Mouse (Mus musculus) neural tube, embryonic 15.5 days (tissue): ENCODE measurements around the gene Jmjd1c. TPM values are rescaled to one million over a fixed set of nuclear protein-coding genes. Genes with fewer than 3 reads are reported as not detected.
"Not testable (repeated sequence)": the region's sequence is repeated elsewhere in the genome, so short reads cannot be mapped to it uniquely, and the experiment has no call there.

Source experiments
- ATAC-seq: fragments of 200-750 bp; cut with Nextera tagmentation; 2 replicates; pipeline ENCODE4 v1.8.0; 2017; ENCODE audit warnings: mild to moderate bottlenecking, moderate TSS enrichment, moderate library complexity; ENCODE audit not compliant: low FRiP score
- H3K27ac ChIP-seq: fragments of 300-500 bp; sonication (generic); replicated peaks from 2 replicates; pipeline ENCODE4 v1.5.1; 2015; ENCODE audit warnings: mild to moderate bottlenecking, inconsistent platforms
- H3K27me3 ChIP-seq: fragments of 300-500 bp; sonication (generic); replicated peaks from 2 replicates; pipeline ENCODE4 v1.6.1; 2015; ENCODE audit warnings: inconsistent platforms
- H3K36me3 ChIP-seq: fragments of 300-500 bp; sonication (generic); 2 replicates; pipeline ENCODE4 v1.6.1; 2015; ENCODE audit warnings: inconsistent platforms
- H3K4me1 ChIP-seq: fragments of 300-500 bp; sonication (generic); 2 replicates; pipeline ENCODE4 v1.6.1; 2015; ENCODE audit warnings: inconsistent platforms
- H3K4me2 ChIP-seq: fragments of 300-500 bp; sonication (generic); 2 replicates; pipeline ENCODE4 v1.6.1; 2015; ENCODE audit warnings: inconsistent platforms, mild to moderate bottlenecking, moderate library complexity
- H3K4me3 ChIP-seq: fragments of 300-500 bp; sonication (generic); replicated peaks from 2 replicates; pipeline ENCODE4 v1.5.1; 2015; ENCODE audit warnings: mild to moderate bottlenecking, inconsistent platforms
- H3K9ac ChIP-seq: fragments of 300-500 bp; sonication (generic); replicated peaks from 2 replicates; pipeline ENCODE4 v1.6.1; 2015; ENCODE audit warnings: mild to moderate bottlenecking, inconsistent platforms
- H3K9me3 ChIP-seq: fragments of 300-500 bp; sonication (generic); replicated peaks from 2 replicates; pipeline ENCODE4 v1.6.1; 2016; ENCODE audit warnings: inconsistent platforms
- WGBS: fragments of 180-500 bp; shearing (Covaris S2); methylation state at CpG from one replicate; pipeline ENCODE4 v1.1.7; 2015; ENCODE audit warnings: mixed read lengths; 5-methylcytosine and 5-hydroxymethylcytosine counted together
- polyA plus RNA-seq: library from polyadenylated mRNA; unstranded; fragments of >200 nt; fragmentation: Nextera tagmentation; extraction: Ambion mirVana; gene quantifications from 2 replicates; pipeline ENCODE4 v1.2.1, GENCODE M21; 2015

Jmjd1c gene
- polyA plus RNA-seq, 1 experiment from 2014 or later, result 50.7 TPM

GRCm38 (mm10) chr10:67107017-67107761, 11.3 kb downstream of the Jmjd1c start:
- H3K4me1 ChIP-seq, result peaks cover 83% of the 10 kb centered on the region
- no peak overlapping the region for H3K9ac ChIP-seq
- no peak for ATAC-seq
- WGBS, result 55% methylated on average over 9 of the region's 9 CpGs
- H3K27ac ChIP-seq, result no peak overlapping the region
- no peak overlapping the region for H3K4me3 ChIP-seq
- no peaks in the 10 kb centered on the region for H3K36me3 ChIP-seq
- no peak overlapping the region for H3K4me2 ChIP-seq
- H3K9me3 ChIP-seq, result no peaks in the 10 kb centered on the region
- H3K27me3 ChIP-seq, result no peaks in the 10 kb centered on the region

GRCm38 (mm10) chr10:67108096-67108495, 12.2 kb downstream of the Jmjd1c start:
- Histone ChIP-seq H3K9me3 (no peaks in the 10 kb centered on the region), H3K27ac (0 out of 2 replicates have a peak overlapping the region, but pooled peaks have one; percentile 9), H3K4me3 (no peak overlapping the region), H3K4me2 (no peak overlapping the region), H3K9ac (no peak overlapping the region), H3K4me1 (peaks cover 74% of the 10 kb centered on the region), H3K27me3 (no peaks in the 10 kb centered on the region), H3K36me3 (no peaks in the 10 kb centered on the region)
- no peak for ATAC-seq
- WGBS, result 30% methylated on average over 9 of the region's 9 CpGs

GRCm38 (mm10) chr10:67109635-67110034, 13.7 kb downstream of the Jmjd1c start:
- no peak overlapping the region for H3K4me2 ChIP-seq
- no peak overlapping the region for H3K4me3 ChIP-seq
- WGBS, result 85% methylated on average over 5 of the region's 5 CpGs
- no peak for ATAC-seq
- H3K36me3 ChIP-seq, result no peaks in the 10 kb centered on the region
- H3K4me1 ChIP-seq, result peaks cover 63% of the 10 kb centered on the region
- H3K27me3 ChIP-seq, result no peaks in the 10 kb centered on the region
- H3K9ac ChIP-seq, result no peak overlapping the region
- no peaks in the 10 kb centered on the region for H3K9me3 ChIP-seq
- H3K27ac ChIP-seq, result no peak overlapping the region

GRCm38 (mm10) chr10:67111044-67111798, 15.3 kb downstream of the Jmjd1c start:
- H3K27me3 ChIP-seq, result no peaks in the 10 kb centered on the region
- H3K4me2 ChIP-seq, result no peak overlapping the region
- H3K27ac ChIP-seq, result 0 out of 2 replicates have a peak overlapping the region, but pooled peaks have one; percentile 13
- peaks cover 65% of the 10 kb centered on the region for H3K4me1 ChIP-seq
- H3K36me3 ChIP-seq, result no peaks in the 10 kb centered on the region
- no peak for ATAC-seq
- H3K9ac ChIP-seq, result no peak overlapping the region
- WGBS, result 65% methylated on average over 14 of the region's 14 CpGs
- H3K4me3 ChIP-seq, result no peak overlapping the region
- H3K9me3 ChIP-seq, result no peaks in the 10 kb centered on the region

- no peak overlapping the region for H3K4me3 ChIP-seq
- H3K9me3 ChIP-seq, result no peaks in the 10 kb centered on the region
- peaks cover 65% of the 10 kb centered on the region for H3K4me1 ChIP-seq
- H3K36me3 ChIP-seq, result no peaks in the 10 kb centered on the region
- no peak for ATAC-seq
- no peak overlapping the region for H3K9ac ChIP-seq
- H3K27ac ChIP-seq, result no peak overlapping the region
- H3K27me3 ChIP-seq, result no peaks in the 10 kb centered on the region
- no peak overlapping the region for H3K4me2 ChIP-seq
- 79% methylated on average over 5 of the region's 5 CpGs for WGBS
Observed at GRCm38 (mm10) chr10:67111799-67112177, 15.9 kb downstream of the Jmjd1c start.

GRCm38 (mm10) chr10:67112967-67113366, 17.0 kb downstream of the Jmjd1c start:
- WGBS, result 83% methylated on average over 5 of the region's 5 CpGs
- H3K4me1 ChIP-seq, result peaks cover 58% of the 10 kb centered on the region
- ATAC-seq, result not testable (repeated sequence)

GRCm38 (mm10) chr10:67113833-67114232, 17.9 kb downstream of the Jmjd1c start:
- 86% methylated on average over 11 of the region's 11 CpGs for WGBS
- Histone ChIP-seq H3K4me1 (peaks cover 57% of the 10 kb centered on the region), H3K27ac (no peak overlapping the region), H3K9me3 (no peaks in the 10 kb centered on the region), H3K27me3 (no peaks in the 10 kb centered on the region), H3K4me2 (no peak overlapping the region), H3K36me3 (no peaks in the 10 kb centered on the region), H3K4me3 (no peak overlapping the region), H3K9ac (no peak overlapping the region)
- no peak for ATAC-seq

More at GRCm38 (mm10) chr10:67112967-67113366, 17.0 kb downstream of the Jmjd1c start:
- H3K27me3 ChIP-seq, H3K4me3 ChIP-seq, H3K9me3 ChIP-seq, H3K36me3 ChIP-seq, H3K9ac ChIP-seq, H3K4me2 ChIP-seq, H3K27ac ChIP-seq: not testable (repeated sequence)

- H3K9me3 ChIP-seq, result no peaks in the 10 kb centered on the region
- H3K4me1 ChIP-seq, result peaks cover 62% of the 10 kb centered on the region
- no peak overlapping the region for H3K4me3 ChIP-seq
- peak overlapping the region; percentile 68 for H3K27ac ChIP-seq
- no peaks in the 10 kb centered on the region for H3K36me3 ChIP-seq
- no peak overlapping the region for H3K9ac ChIP-seq
- WGBS, result 15% methylated on average over 6 of the region's 6 CpGs
- no peak overlapping the region for H3K4me2 ChIP-seq
- ATAC-seq, result 0 out of 2 replicates have a peak, but pooled peaks have one; percentile 27
- no peaks in the 10 kb centered on the region for H3K27me3 ChIP-seq
Observed at GRCm38 (mm10) chr10:67115115-67115514, 19.2 kb downstream of the Jmjd1c start.

- Histone ChIP-seq H3K27me3 (no peaks in the 10 kb centered on the region), H3K27ac (peak overlapping the region; percentile 68), H3K4me1 (peaks cover 61% of the 10 kb centered on the region), H3K9ac (no peak overlapping the region), H3K9me3 (no peaks in the 10 kb centered on the region), H3K4me2 (no peak overlapping the region), H3K36me3 (no peaks in the 10 kb centered on the region), H3K4me3 (no peak overlapping the region)
- 30% methylated on average over 5 of the region's 5 CpGs for WGBS
- no peak for ATAC-seq
Observed at GRCm38 (mm10) chr10:67115666-67116091, 19.8 kb downstream of the Jmjd1c start.

GRCm38 (mm10) chr10:67116251-67116650, 20.3 kb downstream of the Jmjd1c start:
- WGBS, result 30% methylated on average over 8 of the region's 8 CpGs
- H3K4me1 ChIP-seq, result peaks cover 55% of the 10 kb centered on the region
- 0 out of 2 replicates have a peak, but pooled peaks have one; percentile 36 for ATAC-seq

GRCm38 (mm10) chr10:67119291-67119690, 23.4 kb downstream of the Jmjd1c start:
- Histone ChIP-seq H3K9ac (no peak overlapping the region), H3K9me3 (no peaks in the 10 kb centered on the region), H3K4me1 (peaks cover 66% of the 10 kb centered on the region), H3K36me3 (no peaks in the 10 kb centered on the region), H3K27me3 (no peaks in the 10 kb centered on the region), H3K4me3 (no peak overlapping the region), H3K4me2 (no peak overlapping the region), H3K27ac (no peak overlapping the region)
- WGBS, result 71% methylated on average over 7 of the region's 7 CpGs
- ATAC-seq, result no peak

More at GRCm38 (mm10) chr10:67116251-67116650, 20.3 kb downstream of the Jmjd1c start:
- Histone ChIP-seq H3K4me3 (no peak overlapping the region), H3K36me3 (no peaks in the 10 kb centered on the region), H3K9me3 (no peaks in the 10 kb centered on the region), H3K4me2 (no peak overlapping the region), H3K27ac (peak overlapping the region; percentile 68), H3K9ac (no peak overlapping the region), H3K27me3 (no peaks in the 10 kb centered on the region)

- Histone ChIP-seq H3K27me3 (no peaks in the 10 kb centered on the region), H3K4me3 (no peak overlapping the region), H3K9me3 (no peaks in the 10 kb centered on the region), H3K4me1 (peaks cover 58% of the 10 kb centered on the region), H3K4me2 (no peak overlapping the region), H3K27ac (no peak overlapping the region), H3K36me3 (no peaks in the 10 kb centered on the region), H3K9ac (no peak overlapping the region)
- 75% methylated on average over 4 of the region's 4 CpGs for WGBS
- no peak for ATAC-seq
Observed at GRCm38 (mm10) chr10:67120180-67120579, 24.3 kb downstream of the Jmjd1c start.
